Mouse (Mus musculus) cerebellum, adult 8-10 months (tissue): Measurements from ENCODE around the gene Gal3st4.
"Not testable (repeated sequence)": the region's sequence is repeated elsewhere in the genome, so short reads cannot be mapped to it uniquely, and the experiment has no call there.

Source experiments
- DNase-seq: peaks from one replicate; pipeline ENCODE4 v3.0.0; 2022

Gene Gal3st4

DNA sequence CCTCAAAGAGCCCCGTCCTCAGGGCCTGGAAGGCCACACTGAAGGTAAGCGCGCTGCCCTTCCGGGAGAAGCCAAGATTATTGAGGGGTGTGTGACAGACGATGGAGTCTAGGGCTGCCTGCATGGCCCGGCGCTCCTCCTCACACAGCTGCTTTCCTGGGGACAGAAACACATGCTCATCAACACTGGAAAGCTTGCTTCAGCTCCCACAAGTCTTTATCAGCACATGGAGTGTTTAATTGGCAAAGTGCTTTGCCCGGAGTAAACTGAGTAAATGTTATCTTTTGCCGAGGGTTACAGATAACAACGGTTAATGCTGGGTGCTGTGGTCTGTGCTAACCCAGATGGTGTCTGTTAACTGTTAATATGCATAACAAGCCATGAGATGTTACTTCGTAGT is 11.8 kb downstream of the Gal3st4 start:
- no peak for DNase-seq

DNA sequence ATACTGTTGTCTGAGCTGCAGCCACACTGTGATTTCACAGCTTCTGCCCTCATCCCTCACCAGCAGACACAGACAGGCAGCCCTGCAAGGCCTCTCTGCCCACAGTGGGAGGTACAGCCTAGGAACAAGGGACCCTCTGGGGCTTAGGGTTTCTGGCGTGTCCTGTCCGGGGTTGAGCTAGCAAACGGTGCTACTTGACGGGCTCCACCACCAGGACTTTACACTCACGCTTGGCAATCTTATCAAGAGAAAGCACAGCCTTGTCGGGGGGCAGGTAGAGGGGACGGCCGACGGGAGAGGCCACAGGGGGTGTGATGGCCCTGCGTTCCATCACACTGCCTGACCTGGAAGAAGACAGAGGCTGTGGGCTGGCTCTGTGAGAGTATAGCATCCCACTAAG is 12.6 kb downstream of the Gal3st4 start:
- no peak for DNase-seq

DNA sequence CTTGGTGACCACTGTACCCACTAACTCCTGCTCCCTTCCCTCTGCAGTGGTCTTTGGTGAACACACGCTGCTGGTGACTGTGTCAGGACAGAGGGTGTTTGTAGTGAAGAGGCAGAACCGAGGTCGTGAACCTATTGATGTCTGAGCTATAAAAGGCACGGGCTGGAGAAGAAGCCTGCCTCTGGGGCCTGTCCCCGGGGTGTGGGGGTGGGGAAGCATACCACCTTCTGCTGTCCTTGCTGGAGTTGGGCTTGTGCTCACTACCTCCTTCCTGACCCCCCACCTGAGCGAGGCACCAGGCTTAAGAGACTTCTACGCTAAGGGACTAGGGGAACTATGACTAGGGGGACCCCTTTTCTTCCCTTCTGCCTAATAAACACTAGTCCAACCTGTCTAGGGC is 13.6 kb downstream of the Gal3st4 start:
- DNase-seq: no peak

DNA sequence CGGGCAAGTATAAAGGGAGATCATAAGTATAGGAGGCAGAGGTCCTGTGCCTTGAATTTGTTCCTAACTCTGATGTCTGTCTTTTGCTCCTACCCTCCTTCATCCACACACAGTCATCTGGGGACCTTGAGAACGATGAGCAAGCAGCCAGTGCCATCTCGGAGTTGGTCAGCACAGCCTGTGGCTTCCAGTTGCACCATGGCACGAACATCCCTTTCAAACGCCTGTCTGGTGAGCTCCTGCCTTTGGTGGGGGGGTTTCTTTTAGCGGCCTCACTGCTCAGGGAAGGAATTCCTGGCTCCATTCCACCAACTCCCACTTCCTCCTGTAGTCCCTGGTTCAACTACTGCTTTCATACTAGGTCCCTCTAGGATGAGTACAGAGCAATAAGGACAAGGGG is 14.1 kb downstream of the Gal3st4 start:
- DNase-seq: no peak

DNA sequence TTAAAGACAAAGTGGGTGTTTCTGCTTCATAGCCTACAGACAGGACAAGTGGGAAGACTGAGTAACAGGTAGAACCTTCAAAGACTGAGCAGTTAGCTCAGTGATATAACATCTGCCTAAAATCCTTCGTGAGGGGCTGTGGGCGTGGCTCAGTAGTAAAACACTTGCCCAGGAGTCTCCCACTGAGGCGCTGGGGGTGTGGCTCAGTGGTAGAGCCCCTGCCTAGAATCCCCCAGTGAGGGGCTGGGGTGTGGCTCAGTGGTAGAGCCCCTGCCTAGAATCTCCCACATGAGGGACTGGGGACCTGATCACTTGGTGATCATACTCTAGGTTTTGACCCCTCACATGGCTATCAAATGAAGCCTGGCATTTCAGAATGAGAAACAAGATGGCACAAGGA is 14.6 kb downstream of the Gal3st4 start:
- no peak for DNase-seq

DNA sequence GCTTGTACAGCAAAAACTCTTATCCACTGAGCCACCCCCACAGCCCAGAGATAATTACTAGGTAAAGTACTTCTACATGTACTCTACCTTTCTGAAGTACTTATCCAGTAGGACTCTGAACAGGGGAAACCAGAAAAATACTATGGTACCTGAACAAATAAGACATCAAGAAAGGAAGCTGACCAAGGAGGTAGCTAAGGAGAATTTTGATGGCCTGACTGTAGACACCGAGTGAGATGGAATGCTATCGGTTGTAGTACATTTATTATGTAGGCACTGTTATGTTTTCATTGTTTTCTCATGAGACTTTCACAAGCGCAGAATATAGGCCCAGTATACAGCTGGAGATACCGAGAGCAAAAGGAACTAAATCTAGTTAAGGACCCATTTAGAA is 15.1 kb downstream of the Gal3st4 start:
- DNase-seq: no peak

DNA sequence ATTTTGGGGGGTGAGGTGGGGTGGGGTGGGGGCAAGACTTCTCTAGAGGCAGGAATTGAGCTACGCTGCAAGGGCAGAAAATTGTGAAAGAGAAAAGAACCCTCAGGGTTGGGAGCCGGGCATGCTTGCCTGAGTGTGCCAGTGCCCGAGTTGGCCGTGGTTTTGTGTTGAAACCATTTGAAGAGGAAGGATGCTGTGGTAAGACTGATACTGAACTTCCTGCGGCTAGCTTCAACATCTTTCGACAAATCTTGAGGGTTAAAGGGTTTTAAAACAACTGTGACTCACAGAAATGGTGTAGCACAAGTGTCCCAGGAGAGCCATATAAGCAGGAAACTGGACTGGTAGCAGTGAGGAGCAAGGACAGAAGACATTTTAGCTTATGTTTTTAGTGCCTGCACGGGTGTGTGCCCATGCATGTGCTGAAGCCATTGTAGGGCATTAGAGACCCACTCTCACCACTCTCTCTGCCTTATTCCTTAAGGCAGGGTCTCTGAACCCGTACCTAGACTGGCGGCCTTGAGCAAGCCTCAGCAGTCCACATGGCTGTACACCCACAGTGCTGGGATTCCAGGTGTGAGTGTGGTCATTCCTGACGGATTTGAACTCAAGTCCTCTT is 15.6 kb downstream of the Gal3st4 start:
- DNase-seq: no peak

DNA sequence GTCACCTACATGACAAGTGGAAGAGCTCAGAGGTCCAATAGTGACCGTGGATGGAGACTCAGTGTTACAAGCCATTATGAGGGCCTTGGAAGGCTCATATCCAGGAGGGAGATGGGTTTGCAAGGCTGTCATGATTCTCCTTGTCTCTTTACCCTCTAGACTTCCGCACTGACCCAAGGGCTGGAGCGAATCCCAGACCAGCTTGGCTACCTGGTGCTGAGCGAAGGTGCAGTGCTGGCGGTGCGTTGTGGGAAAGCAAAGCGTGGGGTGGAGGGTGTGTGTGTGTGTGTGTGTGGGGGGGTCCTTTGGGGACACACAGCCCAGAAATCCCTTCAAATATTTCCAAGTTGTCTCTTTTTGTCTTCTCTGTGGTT is 16.6 kb downstream of the Gal3st4 start:
- no peak for DNase-seq

DNA sequence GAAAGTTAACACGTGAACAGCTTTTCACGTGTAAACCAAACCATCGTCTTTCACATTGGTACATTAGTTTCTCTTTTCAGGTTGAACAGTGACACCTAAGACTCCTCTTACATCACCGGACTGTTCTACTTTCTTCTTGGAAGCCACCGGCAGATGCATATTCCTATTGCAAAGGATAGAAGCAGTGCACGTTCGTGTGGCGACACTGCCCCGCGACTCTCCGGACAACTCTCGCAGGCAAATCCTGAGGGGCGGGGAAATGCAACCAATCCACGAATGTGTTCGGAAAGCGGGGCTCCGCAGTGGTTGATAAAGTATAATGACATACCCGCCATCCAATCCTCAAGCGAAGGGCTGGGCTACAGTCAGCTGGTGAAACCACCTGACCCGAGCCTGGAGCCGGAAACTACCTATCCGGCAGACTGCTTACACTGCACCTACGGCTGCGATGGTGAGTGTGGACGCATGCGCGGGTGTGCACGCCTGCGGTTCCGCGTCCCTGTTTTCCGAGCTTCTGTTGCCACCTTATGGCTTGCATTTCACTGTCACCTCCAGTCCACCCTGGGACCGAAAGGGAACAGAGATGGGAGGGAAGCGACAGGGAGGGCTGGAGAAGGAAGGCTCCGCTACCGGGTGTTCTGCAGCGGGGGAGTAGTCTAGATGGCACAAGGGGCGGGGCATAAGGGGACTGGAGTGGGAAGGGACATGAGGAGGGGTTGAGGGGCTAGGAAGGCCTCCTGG is 17.1 kb downstream of the Gal3st4 start, which contains the start of gene Lamtor4:
Gene Lamtor4, plus strand, starts transcription at position 130 of the 741 bp plus-strand sequence.
- DNase-seq: peak; percentile 93

DNA sequence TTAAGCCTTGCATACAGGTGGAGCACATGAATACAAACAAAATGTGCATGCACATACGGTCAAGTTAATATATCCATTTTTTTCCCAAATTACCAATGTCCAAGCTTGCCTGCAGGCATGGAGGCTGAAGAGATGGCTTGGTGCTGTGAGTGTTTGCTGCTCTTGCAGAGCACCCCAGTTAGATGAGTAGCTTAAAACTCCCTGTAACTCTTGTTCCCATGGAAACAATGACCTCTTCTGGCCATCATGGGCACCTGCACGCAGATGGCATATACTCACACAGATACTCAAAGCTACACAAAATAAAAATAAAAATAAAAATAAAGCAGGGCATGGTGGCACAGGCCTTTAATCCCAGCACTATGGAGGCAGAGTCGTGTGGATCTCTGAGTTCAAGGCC is 19.6 kb downstream of the Gal3st4 start:
- no peak for DNase-seq

DNA sequence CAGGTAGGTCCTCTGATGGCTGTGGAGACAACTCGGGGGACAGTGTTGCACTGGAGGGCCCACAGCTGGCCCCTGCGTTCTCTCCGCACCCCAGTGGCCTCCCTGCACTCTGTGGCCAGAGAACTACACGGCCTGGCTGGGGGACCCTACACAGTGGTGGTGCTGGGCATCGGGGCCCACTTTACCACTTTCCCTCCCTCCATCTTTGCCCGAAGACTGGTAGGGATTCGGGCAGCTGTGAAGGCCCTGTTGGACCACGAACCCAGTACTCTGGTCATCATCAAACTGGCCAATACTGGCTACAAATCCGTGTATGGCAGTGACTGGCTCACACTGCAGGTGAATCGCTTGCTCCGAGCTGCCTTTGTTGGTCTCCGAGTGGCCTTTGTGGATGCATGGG is 21.5 kb downstream of the Gal3st4 start:
- no peak for DNase-seq

DNA sequence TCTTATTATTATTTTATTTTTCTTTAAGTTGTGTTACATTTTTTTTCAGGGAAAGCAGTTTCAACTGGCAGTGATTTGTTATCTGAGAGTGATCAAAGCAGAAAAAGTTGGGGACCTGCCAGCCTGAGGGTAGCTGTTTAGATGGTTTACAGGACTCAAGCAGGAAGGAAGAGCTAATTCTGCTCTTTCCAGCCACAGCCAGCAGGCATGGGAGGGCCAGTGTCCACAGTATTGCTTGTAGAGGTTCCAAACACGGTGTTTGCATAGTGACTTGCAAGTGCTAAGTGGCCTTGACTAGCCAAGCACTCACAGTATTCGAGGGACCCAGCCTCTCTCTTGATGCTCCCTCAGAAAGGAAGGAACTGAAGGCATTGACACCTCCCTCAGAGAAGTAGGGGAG is 31.1 kb downstream of the Gal3st4 start:
- DNase-seq: no peak

DNA sequence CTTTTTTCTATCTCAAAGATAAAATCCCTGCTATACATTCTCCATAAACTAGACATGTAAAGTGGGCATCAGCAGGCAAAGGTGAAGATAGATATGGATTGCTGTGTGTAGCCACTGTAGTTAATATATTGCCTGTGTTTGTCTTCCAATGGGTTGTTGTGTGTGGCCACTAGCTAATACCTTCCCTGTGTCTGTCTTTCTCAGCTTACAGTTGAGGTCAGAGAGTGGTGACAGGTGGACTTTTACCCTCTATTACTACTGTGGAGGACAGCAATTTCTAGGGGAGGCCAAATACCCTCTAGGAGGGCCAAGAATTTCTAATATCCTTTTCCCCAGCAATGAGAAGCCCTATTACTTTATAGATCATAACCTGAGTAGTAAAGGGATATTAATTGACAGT is 38.4 kb downstream of the Gal3st4 start:
- DNase-seq: no peak

DNA sequence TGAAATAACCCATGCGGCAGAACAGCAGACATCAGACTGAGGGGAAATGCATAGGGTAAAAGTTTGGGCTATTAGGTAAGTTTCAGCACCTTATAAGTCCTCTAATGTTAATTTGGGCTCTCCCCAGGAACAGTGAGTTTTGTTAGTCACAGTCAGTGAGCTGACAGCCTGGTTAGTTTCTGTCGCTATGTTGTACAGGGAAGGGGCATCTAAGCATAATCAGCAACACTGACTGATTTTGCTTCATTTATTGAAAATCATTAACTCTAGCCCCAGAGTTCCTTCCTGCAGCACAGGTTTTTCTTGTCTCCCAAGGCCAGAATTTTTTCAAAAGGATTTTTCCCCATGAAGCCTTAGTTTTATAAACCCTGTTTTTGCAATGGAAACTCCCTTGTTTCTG is 38.9 kb downstream of the Gal3st4 start:
- no peak for DNase-seq

DNA sequence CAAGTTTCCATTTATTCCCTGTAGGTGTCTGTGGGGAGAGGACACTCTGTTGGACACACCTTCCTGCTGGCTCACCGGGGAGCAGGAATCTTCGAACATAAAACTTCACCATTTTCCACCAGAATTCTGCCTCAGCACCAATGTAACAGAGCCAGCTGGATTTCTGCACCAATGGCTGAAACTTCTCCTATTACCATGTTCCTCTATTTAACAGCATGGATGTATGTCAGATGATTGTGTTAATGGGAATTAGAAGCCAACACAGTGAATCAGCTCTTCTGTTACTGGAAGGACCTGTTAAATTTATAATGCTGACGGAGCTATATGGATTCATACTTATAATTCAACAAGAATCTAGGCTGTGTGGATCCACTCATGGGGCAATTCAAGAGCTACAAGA is 43.1 kb downstream of the Gal3st4 start:
- no peak for DNase-seq

DNA sequence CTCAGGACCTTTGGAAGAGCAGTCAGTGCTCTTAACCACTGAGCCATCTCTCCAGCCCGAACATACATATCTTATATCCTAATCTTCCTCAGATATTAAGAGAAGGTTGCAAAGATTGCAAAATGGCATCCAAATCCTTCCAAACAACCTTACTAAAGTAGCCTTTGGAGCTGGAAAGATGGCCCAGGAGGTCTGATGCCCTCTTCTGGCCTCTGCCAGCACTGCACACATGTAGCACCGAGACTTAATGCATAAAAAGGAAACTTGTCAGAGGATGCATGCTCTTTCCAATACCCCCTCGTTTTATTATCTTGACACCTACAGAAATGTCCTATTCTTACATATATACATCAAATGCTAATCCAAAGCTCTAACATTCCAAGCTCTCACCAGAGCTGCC is 44.6 kb downstream of the Gal3st4 start:
- DNase-seq: no peak

DNA sequence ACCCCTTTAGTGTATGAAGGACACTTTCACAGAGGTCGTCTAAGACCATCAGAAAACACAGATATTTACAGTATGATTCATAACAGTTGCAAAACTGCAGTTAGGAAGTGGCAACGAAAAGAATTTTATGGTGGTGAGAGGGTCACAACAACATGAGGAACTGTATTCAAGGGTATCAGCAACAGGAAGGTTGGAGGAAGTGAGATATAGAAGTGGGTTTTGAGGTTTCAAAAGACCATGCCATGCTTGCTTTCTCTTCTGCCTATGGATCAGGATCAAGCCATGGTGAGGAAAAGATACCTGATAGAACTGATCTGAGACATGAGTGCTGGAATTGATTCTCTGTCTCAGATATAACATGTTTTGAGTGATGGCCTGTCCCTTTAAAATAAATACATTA is 45.3 kb downstream of the Gal3st4 start:
- no peak for DNase-seq

DNA sequence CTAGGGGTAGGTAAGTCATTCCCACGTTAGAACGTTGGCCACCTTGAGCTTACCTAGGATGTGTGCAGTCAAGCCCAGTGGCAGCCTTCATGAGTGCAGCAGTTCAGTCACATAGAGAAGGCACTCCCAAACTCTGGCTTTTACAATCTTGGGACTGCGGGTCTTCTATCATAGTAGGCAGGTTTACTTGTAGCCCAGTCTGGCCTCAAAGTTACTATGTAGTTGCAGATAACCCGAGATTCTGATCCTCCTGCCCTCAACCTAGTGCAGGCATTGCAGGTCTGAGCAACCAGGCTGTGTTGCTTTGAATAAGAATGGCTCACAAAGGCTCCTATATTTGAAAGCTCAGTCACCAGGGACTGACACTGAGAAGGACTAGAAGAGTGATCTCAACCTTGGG is 46.1 kb downstream of the Gal3st4 start:
- DNase-seq: no peak

DNA sequence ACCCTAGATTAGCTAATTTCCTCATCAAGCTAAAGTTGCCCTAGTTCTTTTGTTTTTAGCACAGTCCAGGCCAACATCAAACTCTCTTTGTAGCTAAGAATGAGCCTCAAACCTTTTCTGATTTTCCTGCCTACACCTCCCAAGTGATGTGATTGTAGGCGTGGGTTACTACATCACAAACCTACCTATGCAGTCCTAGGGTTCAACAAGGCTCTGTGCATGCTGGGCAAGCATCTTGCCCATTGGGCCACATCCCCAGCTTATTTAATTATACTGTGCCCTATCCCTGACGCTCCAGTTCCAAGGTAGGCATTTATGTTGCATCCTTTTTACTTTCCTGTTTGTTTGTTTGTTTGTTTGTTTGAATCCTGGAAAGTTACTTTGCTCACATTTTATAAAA is 46.9 kb downstream of the Gal3st4 start, which contains the start of gene Nxpe5:
Gene Nxpe5, plus strand, starts transcription at position 199 of the 400 bp plus-strand sequence.
- no peak for DNase-seq

DNA sequence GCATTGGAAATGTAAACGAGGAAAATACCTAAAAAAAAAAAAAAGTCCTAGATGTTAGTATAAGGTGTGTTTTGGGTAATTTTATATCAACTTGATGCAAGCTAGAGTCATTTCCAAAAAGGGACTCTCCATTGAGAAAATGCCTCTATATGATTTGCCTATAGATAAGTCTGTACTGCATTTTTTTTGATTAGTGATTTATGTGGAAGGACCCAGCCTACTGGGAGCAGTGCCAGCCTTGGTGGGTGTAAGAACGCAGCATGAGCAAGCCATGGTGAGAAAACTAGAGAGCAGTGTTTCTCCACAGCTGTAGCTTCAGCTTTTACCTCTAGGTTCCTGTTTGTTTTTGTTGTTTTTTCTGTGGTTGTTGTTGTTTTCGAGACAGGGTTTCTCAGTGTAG is 49.4 kb downstream of the Gal3st4 start:
- no peak for DNase-seq

DNA sequence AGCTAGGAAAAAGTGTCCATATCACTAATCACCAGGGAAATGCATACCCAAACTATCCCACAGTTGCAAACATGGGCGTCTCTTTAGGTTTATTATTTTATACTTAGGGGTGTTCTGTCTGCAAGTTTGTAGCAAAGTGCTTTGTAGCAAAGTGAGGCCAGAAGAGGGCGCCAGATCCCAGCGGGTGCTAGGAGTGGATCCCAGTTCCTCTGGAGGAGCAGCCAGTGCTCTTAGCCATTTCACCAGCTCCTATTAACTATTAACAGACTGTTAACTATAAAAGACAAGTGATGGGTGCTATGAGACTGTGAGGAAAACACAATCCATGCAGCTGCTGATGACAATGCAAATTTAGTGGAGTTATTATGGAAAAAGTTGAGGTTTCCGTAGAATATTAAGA is 50.5 kb downstream of the Gal3st4 start:
- DNase-seq: peak; percentile 67

DNA sequence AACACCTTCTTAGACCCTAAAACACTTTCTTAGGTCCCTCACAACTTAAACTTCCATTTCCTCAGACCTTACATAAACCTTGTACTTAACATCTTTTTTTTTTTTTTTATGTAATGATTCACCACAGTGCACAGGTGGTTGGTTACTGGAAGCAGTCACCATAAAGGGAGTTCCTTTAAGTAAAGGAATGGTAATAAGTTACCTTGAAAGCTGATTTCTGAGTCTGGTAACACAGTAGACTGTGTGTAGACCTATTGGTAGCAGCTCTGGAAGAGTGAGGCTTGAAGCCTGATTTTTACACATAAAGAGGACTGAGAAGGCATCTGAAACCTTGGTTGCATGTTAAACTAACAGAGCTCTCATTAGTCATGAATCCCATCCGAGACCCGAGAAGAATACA is 52.8 kb downstream of the Gal3st4 start:
- no peak for DNase-seq

DNA sequence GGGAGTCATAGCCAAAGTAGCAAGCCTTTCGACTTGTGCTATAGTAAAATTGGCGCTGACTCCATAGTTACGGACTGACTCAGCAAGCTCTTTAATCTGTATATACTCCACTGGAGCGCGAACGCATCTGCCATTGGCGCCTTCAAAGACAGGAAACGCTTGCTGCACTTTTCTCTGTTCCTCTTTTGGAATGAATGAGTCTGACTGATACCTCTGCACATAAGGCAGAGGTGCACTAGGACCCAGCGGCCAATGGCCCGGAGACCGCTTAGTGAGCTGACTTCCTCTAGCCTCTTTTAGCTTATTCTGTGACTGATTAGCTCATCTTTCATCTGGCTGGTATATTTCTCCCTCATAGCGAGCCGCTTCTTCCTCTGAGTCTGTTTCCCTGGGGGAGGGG is 56.0 kb downstream of the Gal3st4 start:
- DNase-seq: not testable (repeated sequence)
